Mouse (Mus musculus): ENCODE measurements at regions not wholly inside any gene's neighbourhood (a gene's known extent, or its start where the extent isn't known, plus 50 kb on each side); places are given as distances from the start of the nearest gene placed in this dataset.

GRCm38 (mm10) chr9:41860681-41861080, 263.4 kb downstream of the Sorl1 start:
- TF ChIP-seq POLR2A (IDR thresholded peaks at IDR 0.05; ENCODE audit: control insufficient read depth, extremely low read depth, insufficient read depth, low read length, poor library complexity) (no peak), CTCF (IDR thresholded peaks at IDR 0.05; ENCODE audit: borderline replicate concordance, control insufficient read depth, extremely low read depth, insufficient read depth, low read length, poor library complexity) (no peak)
